Mouse (Mus musculus) yolk sac, embryonic 10.5 days (tissue): ENCODE results near the gene Sfxn1.

Experiments used
- DNase-seq: peaks from one replicate; pipeline ENCODE4 v3.0.0-alpha.2; 2017; ENCODE audit warnings: low spot score

Gene Sfxn1

GRCm38 (mm10) chr13:54137756-54138410, 66.2 kb downstream of the Sfxn1 start:
- DNase-seq: no peak

GRCm38 (mm10) chr13:54143788-54144187, 72.1 kb downstream of the Sfxn1 start:
- no peak for DNase-seq

GRCm38 (mm10) chr13:54144624-54145023, 73.0 kb downstream of the Sfxn1 start:
- DNase-seq: no peak

- no peak for DNase-seq
These were observed 75.7 kb downstream of the Sfxn1 start for GRCm38 (mm10) chr13:54147328-54147727.

- DNase-seq: no peak
These were observed 80.8 kb downstream of the Sfxn1 start for GRCm38 (mm10) chr13:54152421-54152820.

DNA sequence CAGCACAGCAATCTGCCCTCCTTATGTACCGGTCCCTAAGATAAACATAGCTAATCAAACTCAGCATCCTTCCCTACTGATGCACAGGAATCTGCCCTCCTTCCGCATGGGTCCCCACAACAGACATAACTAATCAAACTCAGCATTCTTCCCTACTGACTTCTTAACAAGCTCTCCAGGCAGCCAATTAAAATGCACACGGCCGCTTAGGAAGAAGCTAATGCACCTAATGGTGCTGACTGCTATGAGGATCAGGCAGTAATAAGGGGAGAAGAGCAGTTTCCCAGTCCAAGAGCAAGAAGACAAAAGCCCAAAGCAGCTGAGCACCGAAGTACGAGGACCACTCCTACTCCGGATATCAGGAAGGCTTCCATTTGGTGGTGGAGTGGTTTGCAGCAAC, 81.2 kb downstream of the Sfxn1 start:
- no peak for DNase-seq

DNA sequence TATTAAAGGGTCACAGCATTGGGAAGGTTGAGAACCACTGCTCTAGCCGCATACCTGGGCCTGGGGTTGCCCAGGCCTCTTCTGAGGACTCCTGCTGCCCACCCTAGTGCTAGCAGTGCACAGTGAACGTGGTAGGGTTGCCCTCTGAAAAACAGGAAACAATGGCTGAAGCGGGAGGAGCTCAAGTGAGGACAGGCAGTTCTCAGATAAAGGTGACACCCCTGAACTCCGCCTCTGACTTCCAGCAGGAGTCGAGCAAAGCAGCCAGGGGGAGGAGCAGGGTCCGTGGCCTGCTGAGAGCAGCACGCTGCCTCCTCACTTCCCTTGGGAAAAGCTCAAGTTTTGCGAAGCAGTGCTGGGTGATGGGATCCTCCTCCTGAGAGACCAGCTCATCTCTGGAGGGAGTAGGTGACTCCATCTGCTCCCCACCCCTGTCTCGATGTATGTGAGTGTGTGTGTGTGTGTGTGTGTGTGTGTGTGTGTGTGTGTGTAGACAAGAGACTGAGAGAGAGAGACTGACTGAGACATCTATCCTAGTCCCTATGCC, 82.1 kb downstream of the Sfxn1 start:
- no peak for DNase-seq

GRCm38 (mm10) chr13:54155822-54156221, 84.2 kb downstream of the Sfxn1 start:
- no peak for DNase-seq
